Mouse (Mus musculus): ENCODE data around the gene Ehd4. TPM values are rescaled to one million over a fixed set of nuclear protein-coding genes. Genes with fewer than 3 reads are reported as not detected.

Gene Ehd4
- polyA plus RNA-seq, 1 experiment from 2014 or later = 67.6 TPM

DNA sequence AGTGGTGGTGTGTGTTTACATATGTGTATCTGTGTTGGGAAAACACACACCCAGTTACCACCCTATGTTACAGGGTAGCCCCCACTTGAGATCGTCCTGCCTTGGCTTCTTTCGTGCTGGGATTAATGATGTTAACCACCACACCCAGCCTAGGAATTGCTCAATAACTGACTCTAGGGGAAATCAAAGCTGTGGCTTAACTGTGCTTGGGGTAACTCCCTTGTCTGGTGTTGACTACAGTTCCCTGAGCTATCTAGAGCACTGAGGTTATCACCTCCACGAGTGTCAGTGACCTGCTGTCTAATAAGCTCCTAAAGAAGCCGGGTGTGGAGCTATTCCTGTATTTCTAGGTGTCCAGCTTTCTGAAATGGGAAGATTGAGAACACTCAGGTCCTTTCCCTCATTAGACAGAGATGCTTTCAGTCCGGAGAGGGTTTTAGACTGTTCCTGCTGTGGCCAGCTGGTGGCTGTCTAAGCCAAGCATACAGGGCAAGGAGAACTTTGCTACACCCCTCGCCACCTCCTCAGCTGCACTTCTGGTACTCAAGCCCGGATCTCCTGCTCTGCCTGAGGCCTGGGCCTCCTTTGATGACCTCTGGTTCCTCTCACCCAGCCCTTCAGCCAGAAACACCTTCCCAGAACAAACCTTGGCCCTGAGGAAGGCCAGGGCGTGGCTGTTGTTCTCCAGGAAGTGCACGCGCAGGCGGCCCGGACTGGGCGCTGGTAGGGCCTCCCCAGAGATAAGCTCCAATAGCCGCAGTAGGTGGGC lies 69.6 kb downstream of the Ehd4 start:
- H3K9me3 ChIP-seq (replicated peaks; ENCODE audit: low read length) = no peaks in the 10 kb centered on the region
- DNase-seq (ENCODE audit: low spot score) = peak; percentile 78
- TF ChIP-seq CTCF (IDR thresholded peaks at IDR 0.05; ENCODE audit: low read depth) = peak; percentile 76
- H3K4me1 ChIP-seq (replicated peaks; ENCODE audit: insufficient read depth, low read length) = no peaks in the 10 kb centered on the region
- H3K4me3 ChIP-seq (replicated peaks; ENCODE audit: low read depth, low read length) = no peak overlapping the region
- no peaks in the 10 kb centered on the region for H3K27me3 ChIP-seq (ENCODE audit: insufficient read depth, low read length)
- no peak overlapping the region for H3K27ac ChIP-seq
- H3K4me2 ChIP-seq (ENCODE audit: low read length) = no peak overlapping the region
- H3K36me3 ChIP-seq (ENCODE audit: insufficient read depth, low read length) = 0 out of 2 replicates have a peak, but pooled peaks cover under 1% of the 10 kb centered on the region
- 69% methylated on average over 14 of the region's 14 CpGs for WGBS
- H3K9ac ChIP-seq (ENCODE audit: low read depth, low read length) = no peak overlapping the region
- peak; percentile 69; the same call in 1 of the 2 replicates for ATAC-seq (replicated peaks; ENCODE audit: low FRiP score, low read depth)

DNA sequence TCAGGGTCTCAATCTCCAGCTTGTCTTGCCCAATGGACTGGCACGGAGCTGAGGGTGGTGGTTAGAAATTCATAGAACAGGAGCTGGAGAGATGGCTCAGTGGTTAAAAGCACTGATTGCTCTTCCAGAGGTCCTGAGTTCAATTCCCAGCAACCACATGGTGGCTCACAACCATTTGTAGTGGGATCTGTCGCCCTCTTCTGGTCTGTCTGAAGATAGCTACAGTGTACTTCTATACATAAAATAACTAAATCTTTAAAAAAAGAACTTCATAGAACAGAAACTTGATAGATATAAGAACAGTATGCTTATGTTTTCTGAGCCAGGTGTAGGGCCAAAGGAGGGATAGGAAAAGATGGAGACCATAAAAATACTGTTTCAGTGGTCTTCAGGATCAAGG lies 72.0 kb downstream of the Ehd4 start:
- Histone ChIP-seq H3K4me3 (replicated peaks; ENCODE audit: low read depth, low read length) (no peak overlapping the region), H3K4me2 (ENCODE audit: low read length) (no peak overlapping the region), H3K27ac (no peak overlapping the region), H3K36me3 (ENCODE audit: insufficient read depth, low read length) (no peaks in the 10 kb centered on the region), H3K9ac (ENCODE audit: low read depth, low read length) (no peak overlapping the region), H3K27me3 (ENCODE audit: insufficient read depth, low read length) (no peaks in the 10 kb centered on the region), H3K4me1 (replicated peaks; ENCODE audit: insufficient read depth, low read length) (no peaks in the 10 kb centered on the region), H3K9me3 (replicated peaks; ENCODE audit: low read length) (no peaks in the 10 kb centered on the region)
- TF ChIP-seq CTCF (IDR thresholded peaks at IDR 0.05; ENCODE audit: low read depth) = peak; percentile 31; the same call in 1 of the 2 replicates
- no peak for ATAC-seq (replicated peaks; ENCODE audit: low FRiP score, low read depth)
- no peak for DNase-seq (ENCODE audit: low spot score)
- 73% methylated on average over 2 of the region's 2 CpGs for WGBS

DNA sequence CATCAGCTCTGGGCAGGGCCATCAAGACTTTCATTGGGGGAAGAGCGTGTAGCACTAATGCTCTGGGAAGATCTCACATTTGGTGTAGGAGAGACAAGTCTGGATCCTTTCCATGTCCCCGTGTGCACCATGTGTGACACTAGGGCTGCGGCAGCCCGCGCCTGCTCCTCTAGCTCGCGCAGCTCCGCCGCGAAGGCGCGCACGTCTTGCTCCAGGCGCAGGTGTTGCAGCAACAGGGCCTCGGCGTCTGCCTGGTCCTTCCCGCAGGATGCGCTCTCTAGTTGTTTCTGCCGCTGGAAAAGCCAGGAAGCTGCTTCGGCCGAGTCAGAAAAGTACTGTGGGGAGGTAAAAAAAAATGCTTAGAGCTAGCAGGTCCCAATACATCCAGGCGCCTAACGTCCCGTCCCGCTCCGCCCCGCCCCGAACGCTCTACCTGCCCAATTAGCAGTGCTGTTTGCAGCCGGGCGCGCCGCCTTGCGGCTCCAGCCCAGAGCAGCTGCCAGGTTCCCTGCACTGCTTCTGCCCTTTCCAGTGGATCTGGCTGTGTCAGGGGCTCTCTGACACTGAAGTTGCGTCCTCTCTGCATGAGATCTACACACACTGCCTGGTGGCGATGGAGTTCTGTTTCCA lies 78.2 kb downstream of the Ehd4 start:
- Histone ChIP-seq H3K9ac (ENCODE audit: low read depth, low read length) (peak overlapping the region; percentile 18; the same call in 1 of the 2 replicates), H3K4me1 (replicated peaks; ENCODE audit: insufficient read depth, low read length) (peaks cover 6% of the 10 kb centered on the region; the same call in 1 of the 2 replicates), H3K4me2 (ENCODE audit: low read length) (peak overlapping the region; percentile 57), H3K4me3 (replicated peaks; ENCODE audit: low read depth, low read length) (peak overlapping the region; percentile 34), H3K27ac (no peak overlapping the region), H3K9me3 (replicated peaks; ENCODE audit: low read length) (no peaks in the 10 kb centered on the region), H3K36me3 (ENCODE audit: insufficient read depth, low read length) (no peaks in the 10 kb centered on the region), H3K27me3 (ENCODE audit: insufficient read depth, low read length) (0 out of 2 replicates have a peak, but pooled peaks cover 5% of the 10 kb centered on the region)
- TF ChIP-seq CTCF (IDR thresholded peaks at IDR 0.05; ENCODE audit: low read depth) = peak; percentile 75
- WGBS = 1% methylated on average over 36 of the region's 36 CpGs
- DNase-seq (ENCODE audit: low spot score) = peak; percentile 67
- ATAC-seq (replicated peaks; ENCODE audit: low FRiP score, low read depth) = peak; percentile 19; the same call in 1 of the 2 replicates

DNA sequence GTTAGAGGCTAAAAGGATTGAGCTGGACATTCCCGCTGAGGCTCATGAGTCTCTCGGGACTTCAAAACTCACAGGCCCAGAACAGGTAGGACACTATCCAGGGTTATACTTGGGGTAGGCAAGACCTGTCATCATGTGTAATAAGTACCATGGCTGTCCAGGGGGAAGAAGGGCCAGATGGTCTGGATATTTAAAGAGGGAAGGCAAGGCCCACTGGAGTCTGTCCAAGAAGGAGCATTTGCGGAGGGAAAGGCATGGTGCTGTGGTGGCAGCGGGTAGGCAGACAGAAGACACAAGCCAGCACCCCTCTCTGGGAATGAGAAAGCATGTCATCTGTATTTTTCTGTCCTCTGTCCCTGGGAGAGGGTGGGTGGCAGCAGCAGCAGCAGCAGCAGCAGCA lies 80.3 kb downstream of the Ehd4 start:
- H3K4me1 ChIP-seq (replicated peaks; ENCODE audit: insufficient read depth, low read length) = peaks cover 6% of the 10 kb centered on the region; the same call in 1 of the 2 replicates
- H3K27me3 ChIP-seq (ENCODE audit: insufficient read depth, low read length) = 0 out of 2 replicates have a peak, but pooled peaks cover 5% of the 10 kb centered on the region
- H3K9me3 ChIP-seq (replicated peaks; ENCODE audit: low read length) = no peaks in the 10 kb centered on the region
- no peak overlapping the region for H3K4me3 ChIP-seq (replicated peaks; ENCODE audit: low read depth, low read length)
- TF ChIP-seq CTCF (IDR thresholded peaks at IDR 0.05; ENCODE audit: low read depth) = no peak
- DNase-seq (ENCODE audit: low spot score) = no peak
- H3K36me3 ChIP-seq (ENCODE audit: insufficient read depth, low read length) = no peaks in the 10 kb centered on the region
- WGBS = 92% methylated on average over 4 of the region's 4 CpGs
- no peak overlapping the region for H3K4me2 ChIP-seq (ENCODE audit: low read length)
- no peak overlapping the region for H3K27ac ChIP-seq
- ATAC-seq (replicated peaks; ENCODE audit: low FRiP score, low read depth) = no peak
- H3K9ac ChIP-seq (ENCODE audit: low read depth, low read length) = no peak overlapping the region

DNA sequence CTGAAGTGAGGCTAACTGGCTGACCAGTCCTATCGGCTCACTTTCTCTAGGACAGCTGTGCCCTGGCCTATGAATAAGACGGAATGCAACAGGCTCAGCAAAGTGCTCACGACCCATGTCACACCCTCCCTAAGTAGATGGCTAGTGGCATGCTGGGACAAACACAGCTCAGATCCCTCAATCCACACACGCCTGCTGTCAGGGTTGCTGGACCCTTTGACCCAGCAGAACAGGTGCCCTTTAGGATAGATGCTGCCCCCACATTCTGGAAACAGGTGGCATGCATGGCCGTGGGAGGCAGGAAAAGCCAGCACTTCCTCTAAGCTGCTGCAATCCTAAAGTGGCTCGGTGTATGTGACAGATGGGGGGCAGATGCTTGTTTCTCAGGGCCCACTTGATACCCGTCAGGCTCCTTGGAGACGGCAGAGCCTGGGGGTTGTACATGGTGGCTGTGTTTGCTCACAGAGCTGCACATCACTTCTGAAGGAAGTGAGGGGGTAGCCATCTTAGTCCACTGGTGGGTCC lies 84.9 kb downstream of the Ehd4 start:
- no peak for ATAC-seq (replicated peaks; ENCODE audit: low FRiP score, low read depth)
- Histone ChIP-seq H3K9ac (ENCODE audit: low read depth, low read length) (no peak overlapping the region), H3K27me3 (ENCODE audit: insufficient read depth, low read length) (no peaks in the 10 kb centered on the region), H3K9me3 (replicated peaks; ENCODE audit: low read length) (no peaks in the 10 kb centered on the region), H3K4me1 (replicated peaks; ENCODE audit: insufficient read depth, low read length) (no peaks in the 10 kb centered on the region), H3K36me3 (ENCODE audit: insufficient read depth, low read length) (no peaks in the 10 kb centered on the region), H3K4me2 (ENCODE audit: low read length) (no peak overlapping the region), H3K27ac (no peak overlapping the region), H3K4me3 (replicated peaks; ENCODE audit: low read depth, low read length) (no peak overlapping the region)
- TF ChIP-seq CTCF (IDR thresholded peaks at IDR 0.05; ENCODE audit: low read depth) = no peak
- no peak for DNase-seq (ENCODE audit: low spot score)
- WGBS = 64% methylated on average over 8 of the region's 8 CpGs
